Mouse (Mus musculus) kidney, adult 2 months (tissue): ENCODE measurements around the gene Mup9. TPM values are rescaled to one million over a fixed set of nuclear protein-coding genes. Genes with fewer than 3 reads are reported as not detected.
"Not testable (repeated sequence)": the region's sequence is repeated elsewhere in the genome, so short reads cannot be mapped to it uniquely, and the experiment has no call there.

Experiments used
- DNase-seq: peaks from one replicate; pipeline ENCODE4 v3.0.0; 2021
- H3K27ac ChIP-seq: fragments of 200-500 bp; 2 replicates; pipeline ENCODE4 v1.5.1; 2012; ENCODE audit warnings: low read depth, low read length, control low read depth, inconsistent platforms; ENCODE audit not compliant: insufficient read depth
- H3K27me3 ChIP-seq: fragments of 200-500 bp; replicated peaks from 2 replicates; pipeline ENCODE4 v1.6.1; 2012; ENCODE audit warnings: mild to moderate bottlenecking, moderate library complexity, low read length, inconsistent platforms; ENCODE audit not compliant: control insufficient read depth, insufficient read depth
- H3K36me3 ChIP-seq: fragments of 200-500 bp; 2 replicates; pipeline ENCODE4 v1.6.1; 2012; ENCODE audit warnings: mild to moderate bottlenecking, moderate library complexity, low read length, inconsistent platforms; ENCODE audit not compliant: control insufficient read depth, insufficient read depth
- H3K4me1 ChIP-seq: fragments of 200-500 bp; 2 replicates; pipeline ENCODE4 v1.6.1; 2011; ENCODE audit warnings: low read length; ENCODE audit not compliant: control insufficient read depth, insufficient read depth
- H3K4me3 ChIP-seq: fragments of 200-500 bp; 2 replicates; pipeline ENCODE4 v1.5.1; 2011; ENCODE audit warnings: mild to moderate bottlenecking, low read depth, low read length, control low read depth; ENCODE audit not compliant: insufficient read depth
- WGBS: fragments of 180-500 bp; shearing (Covaris S2); methylation state at CpG from one replicate; pipeline ENCODE4 v1.1.7; 2018; 5-methylcytosine and 5-hydroxymethylcytosine counted together
- polyA plus RNA-seq: library from polyadenylated mRNA; depleted of rRNA; stranded (reverse); fragments of >200 nt; gene quantifications from 2 replicates; pipeline ENCODE4 v1.2.3, GENCODE M21; 2012; rRNA removed

The Mup9 gene
- polyA plus RNA-seq, result not detected in 2 replicates

DNA sequence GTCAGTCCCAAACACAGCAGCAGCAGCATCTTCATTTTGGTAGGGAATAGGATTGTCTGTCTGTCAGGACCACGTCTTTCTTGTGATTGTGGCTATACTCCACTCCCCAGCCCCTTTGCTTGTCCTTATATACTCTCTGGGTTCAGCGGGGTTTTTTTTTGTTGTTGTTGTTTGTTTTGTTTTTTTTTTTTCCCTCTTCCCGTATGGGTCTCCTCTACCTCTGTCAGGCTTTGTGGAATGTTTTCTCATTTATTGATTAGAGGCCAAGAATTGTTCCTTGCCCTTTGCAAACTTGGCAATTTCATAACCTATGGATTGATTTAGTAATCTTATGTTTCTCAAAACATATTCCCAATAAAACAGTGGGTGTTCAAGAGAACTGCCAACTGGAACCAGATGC, at the start of gene Mup9:
Gene Mup9, minus strand, starts transcription at position 101 of the 400 bp plus-strand sequence.
- not testable (repeated sequence) for H3K27ac ChIP-seq, H3K27me3 ChIP-seq, H3K4me1 ChIP-seq, DNase-seq, H3K36me3 ChIP-seq, H3K4me3 ChIP-seq
- WGBS, result 80% methylated on average over 3 of the region's 3 CpGs

Other genes with a start within 250 kb of the Mup9 start
- gene Mup8, start 199.4 kb downstream of the Mup9 start, polyA plus RNA-seq, result not detected in 2 replicates
- gene Mup1, start 80.0 kb upstream of the Mup9 start, polyA plus RNA-seq, result 0.18 TPM in 1 of 2 replicates, not detected in the other
- gene Mup10, start 160.2 kb upstream of the Mup9 start, polyA plus RNA-seq, result not detected in 2 replicates
- 0.11 TPM in 1 of 2 replicates, not detected in the other for gene Mup11, start 240.5 kb upstream of the Mup9 start, polyA plus RNA-seq